Mouse (Mus musculus) granulocyte monocyte progenitor cell, adult 5-6 weeks (primary cell): ENCODE data around the gene Mdc1. TPM values are rescaled to one million over a fixed set of nuclear protein-coding genes. Genes with fewer than 3 reads are reported as not detected.

Source experiments
- ATAC-seq: replicated peaks from 2 replicates; pipeline ENCODE4 v1.8.0; 2016; ENCODE audit warnings: mild to moderate bottlenecking, moderate TSS enrichment, inconsistent platforms; ENCODE audit not compliant: poor library complexity, severe bottlenecking
- total RNA-seq, 2 experiments: library from RNA; stranded (forward) in 1 of 2; stranded (reverse) in 1 of 2; fragments of 200-712, 200-1000 nt in 1 of 2; fragments of >200 nt in 1 of 2; fragmentation: Nextera tagmentation in 1 of 2; gene quantifications; 2 replicates each; pipeline ENCODE4 v1.2.3; 2014 to 2017

Gene Mdc1
- total RNA-seq, 2 experiments from 2014 or later: 28.6 to 159 TPM

DNA sequence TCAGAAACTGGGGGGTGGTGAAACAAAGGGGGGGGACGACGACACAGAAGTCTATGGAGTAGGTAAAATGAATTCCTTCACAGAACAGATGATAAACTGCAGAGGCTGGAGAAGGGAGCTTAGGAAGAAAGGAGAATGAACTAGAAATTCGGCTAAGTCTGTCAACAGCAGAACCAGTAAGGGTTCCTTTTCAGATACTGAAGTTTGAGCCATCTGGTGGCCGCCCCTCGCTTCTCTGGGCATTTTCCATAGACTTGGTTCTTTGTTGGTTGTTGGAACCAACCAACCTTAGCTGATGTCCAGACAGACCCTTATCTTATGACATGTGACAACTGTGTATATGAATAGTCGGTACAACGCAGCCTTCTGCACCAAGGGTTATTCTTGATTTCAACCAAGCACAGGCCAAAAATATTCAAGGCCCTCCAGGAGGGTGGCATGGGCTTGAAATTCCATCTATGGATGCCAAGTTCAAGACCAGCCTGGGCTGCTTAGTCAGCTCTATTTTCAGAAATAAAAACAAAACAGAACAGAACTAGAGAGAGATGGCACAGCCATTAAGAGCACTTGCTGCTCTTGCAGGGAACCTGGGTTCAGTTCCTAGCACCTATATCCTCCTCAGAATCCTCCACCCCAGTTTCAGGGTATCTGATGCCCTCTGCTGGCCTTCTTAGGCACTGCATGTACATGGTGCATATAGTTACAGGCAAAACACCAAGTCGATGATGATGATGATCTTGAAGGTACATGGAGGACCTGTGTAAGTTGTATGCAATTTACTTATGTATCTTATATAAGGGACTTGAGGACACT lies 29.8 kb downstream of the Mdc1 start:
- no peak for ATAC-seq

DNA sequence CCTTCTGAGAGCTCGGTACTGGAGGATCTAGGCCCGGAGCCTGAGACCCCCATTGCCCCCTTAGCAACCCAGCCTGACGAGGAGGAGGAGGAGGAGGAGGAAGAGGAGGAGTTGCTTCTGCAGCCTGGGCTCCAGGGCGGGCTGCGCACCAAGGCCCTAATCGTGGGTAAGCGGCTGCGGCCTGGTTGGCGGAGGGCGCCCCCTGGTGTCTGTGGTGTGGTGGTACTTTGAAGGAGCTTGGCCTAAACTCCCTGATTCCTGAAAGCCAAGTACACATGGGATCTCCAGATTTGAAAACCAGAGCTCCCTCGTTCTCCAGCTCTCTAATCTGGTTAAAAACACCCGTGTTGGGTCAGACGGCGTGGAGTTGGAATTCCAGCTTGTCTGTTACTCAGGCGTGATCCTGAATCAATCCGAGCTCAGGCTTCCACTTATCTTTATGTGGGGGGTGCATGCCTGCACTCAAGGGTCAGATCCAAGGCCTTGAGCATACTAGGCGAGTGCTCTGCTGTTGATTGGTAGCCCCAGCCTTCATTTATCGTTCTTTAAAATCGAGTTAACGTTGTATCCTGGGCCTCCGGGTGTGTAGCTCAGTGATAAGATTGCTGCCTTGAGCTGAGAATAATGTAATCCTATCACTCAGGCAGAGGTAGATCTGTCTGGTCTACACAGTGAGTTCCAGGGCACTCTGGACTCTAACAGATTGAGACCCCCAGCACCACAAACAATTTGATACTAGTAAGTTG lies 32.6 kb downstream of the Mdc1 start:
- ATAC-seq: peak; percentile 47

DNA sequence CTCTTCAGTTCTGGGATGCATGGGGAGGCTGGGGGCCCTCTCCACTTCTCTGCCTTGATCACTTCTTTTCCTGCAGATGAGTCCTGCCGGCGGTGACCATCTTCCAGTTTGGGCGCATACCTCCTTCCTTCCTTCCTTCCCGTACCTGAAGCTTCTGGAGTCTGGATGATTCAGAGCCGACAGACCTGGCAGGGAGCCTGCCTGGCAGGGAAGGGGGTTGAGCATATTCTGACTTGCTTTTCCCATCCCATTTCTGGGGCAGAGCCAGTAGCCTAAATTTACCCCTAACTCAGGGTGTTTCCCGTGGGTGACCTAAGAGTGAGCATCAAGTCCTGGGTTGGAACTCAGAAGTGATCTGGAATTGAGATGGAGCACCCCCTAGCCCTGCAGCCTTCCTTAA lies 33.4 kb downstream of the Mdc1 start:
- no peak for ATAC-seq

DNA sequence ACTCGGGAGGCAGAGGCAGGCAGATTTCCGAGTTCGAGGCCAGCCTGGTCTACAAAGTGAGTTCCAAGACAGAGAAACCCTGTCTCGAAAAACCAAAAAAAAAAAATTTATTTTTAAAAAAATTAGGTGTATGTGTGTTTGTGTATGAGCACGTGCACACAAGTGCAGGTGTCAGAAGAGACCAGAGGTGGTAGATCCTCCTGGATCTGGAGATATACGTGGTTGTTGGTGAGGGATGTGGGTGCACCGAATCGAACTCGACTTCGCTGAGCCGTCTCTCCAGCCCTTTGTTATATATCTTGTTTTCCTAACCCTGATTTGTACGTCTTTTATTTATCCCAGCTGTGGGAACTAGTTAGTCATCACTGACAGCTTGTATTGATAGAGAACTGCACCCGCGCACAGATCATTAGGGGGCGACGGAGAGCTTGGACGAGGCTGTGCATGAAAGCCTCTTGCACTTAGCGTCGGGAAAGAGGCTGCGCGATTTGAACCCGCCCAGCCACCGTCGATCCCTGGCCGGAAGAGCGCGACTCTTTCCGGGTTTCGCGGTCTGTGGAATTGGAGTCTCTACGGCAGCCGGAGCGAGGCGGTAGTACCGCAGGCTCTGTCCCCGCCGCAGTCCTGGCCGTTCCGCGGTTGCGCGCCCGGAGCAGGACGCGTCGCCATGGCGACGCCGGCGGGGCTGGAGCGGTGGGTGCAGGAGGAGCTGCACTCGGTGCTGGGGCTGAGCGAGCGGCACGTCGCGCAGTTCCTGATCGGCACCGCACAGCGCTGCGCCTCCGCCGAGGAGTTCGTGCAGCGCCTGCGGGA lies 38.1 kb downstream of the Mdc1 start, which contains the start of gene Dhx16:
Gene Dhx16, plus strand, starts transcription at position 575 of the 813 bp plus-strand sequence.
- ATAC-seq: peak; percentile 96

DNA sequence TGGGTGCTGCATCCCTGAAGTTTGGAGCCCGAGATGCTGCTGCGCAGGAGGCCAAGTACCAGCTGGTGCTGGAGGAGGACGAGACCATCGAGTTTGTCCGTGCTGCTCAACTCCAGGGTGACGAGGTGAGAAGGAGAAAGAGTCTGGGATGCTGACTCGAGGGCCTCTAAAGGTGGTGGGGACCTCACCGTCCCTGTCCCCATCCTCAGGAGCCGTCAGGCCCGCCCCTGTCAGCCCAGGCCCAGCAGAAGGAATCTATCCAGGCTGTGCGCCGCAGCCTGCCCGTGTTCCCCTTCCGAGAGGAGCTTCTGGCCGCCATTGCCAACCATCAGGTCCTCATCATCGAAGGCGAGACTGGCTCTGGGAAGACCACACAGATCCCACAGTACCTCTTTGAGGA lies 41.6 kb downstream of the Mdc1 start:
- no peak for ATAC-seq

DNA sequence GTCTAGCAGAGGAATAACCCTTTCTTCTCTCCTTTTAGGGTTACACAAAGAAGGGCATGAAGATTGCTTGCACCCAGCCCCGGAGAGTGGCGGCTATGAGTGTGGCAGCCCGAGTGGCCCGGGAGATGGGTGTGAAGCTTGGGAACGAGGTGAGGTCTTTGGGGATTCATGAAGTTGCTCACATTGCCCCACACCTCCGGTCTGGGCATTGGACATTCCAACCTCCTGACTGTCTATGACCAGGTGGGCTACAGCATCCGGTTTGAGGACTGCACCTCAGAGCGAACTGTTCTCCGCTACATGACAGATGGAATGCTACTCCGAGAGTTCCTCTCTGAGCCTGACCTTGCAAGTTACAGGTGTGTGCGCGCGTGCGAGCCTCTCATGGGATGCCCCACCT lies 42.5 kb downstream of the Mdc1 start:
- ATAC-seq: no peak

DNA sequence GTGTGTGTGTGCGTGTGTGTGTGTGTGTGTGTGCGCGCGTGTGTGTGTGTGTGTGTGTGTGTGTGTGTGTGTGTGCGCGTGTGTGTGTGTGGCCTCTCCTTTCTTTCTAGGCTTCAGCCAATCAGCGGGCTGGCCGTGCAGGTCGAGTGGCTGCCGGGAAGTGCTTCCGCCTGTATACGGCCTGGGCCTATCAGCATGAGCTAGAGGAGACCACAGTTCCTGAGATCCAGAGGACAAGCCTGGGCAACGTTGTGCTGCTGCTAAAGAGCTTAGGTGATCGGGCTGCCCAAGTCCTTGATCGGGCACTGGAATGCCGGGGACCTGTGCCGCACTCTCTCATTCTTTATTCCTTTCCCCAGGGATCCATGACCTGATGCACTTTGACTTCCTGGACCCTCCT lies 46.4 kb downstream of the Mdc1 start:
- no peak for ATAC-seq

DNA sequence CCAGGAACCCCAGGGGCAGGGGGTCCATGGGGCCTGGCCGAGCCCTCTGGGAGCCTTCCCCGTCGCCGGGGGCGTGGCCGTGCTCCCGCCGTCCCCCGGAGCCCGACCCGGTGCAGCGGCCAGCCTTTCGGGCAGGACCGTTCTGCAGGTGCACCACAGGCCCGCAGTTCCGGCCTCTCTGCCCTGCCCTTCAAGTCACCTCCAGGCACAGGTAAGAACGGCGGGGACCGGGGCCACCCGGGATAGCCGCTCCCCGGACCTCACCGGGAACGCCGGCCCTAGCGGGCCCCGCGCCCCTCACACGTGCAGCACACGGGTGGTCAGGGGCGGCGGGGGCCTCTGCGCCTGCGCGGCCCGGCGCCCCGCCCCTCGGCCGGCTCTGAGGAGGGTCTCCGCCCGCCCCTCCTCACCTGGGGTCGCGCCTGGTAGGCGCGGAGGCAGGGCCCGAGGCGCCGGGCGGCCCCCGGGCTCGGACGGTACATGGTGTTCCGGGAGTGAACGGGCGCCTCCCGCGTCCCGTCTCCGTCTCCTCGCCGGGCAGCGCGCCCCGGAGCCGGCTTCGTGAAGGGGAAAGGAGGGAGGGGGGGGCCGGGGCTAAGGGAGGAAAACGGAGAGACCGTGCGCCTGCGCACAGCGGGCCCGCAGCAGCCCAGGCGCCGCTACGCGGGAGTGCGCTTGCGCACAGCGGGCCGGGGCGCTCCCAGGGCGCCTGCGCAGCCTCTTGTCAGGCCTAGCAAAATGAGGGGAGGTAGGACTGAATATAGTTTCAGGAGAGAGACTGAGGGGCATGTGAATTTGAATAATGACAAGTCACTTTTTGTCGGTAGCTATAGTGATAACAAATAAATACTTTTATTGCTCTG lies 55.7 kb downstream of the Mdc1 start, which contains the start of gene 2310061I04Rik:
Gene 2310061I04Rik, minus strand, starts transcription at position 651 of the 863 bp plus-strand sequence.
- ATAC-seq: peak; percentile 57

DNA sequence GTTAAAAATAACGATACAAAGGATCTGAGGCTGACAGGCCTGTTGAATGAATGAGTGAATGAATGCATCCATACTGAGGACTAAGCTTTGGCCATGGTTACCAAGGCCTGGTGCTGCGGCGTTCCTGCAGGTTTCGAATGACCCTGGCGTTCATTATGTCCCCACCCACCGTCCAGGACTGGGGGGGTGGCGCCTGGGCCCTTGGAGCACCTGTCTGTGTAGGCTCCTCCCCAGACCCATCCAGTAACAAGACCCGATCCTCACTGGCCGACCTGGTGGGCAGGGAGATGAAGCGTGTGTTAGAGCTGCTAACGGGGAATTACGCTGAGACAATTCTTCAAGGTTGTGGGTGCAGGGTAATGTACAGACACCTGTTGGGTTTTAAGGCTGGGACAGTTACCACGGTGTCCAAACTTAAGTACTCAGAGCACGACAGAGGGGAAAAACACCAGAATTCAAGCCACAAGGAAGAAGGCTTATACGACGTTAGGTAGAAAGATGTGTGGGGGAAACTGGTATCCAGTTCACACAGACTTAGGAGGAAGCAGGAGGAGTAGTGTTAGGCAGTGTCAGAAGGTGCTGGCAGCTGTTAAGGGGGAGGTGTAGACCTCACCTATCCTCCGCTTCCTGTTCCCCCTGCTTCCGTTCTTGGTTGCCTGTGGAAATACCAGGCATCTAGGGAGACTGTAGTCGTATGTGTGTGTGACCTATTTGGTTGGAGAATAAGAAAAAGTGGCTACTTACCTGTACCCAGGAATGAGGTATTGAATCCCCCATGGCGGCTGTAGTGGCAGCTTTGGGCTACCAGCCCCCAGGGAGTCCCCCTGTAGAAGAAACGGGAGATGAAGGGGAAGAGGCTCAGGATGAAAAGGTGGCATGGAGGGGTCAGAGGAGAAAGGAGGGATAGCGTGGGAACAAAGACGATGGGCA lies 56.6 kb downstream of the Mdc1 start:
- peak; percentile 20; the same call in 1 of the 2 replicates for ATAC-seq

DNA sequence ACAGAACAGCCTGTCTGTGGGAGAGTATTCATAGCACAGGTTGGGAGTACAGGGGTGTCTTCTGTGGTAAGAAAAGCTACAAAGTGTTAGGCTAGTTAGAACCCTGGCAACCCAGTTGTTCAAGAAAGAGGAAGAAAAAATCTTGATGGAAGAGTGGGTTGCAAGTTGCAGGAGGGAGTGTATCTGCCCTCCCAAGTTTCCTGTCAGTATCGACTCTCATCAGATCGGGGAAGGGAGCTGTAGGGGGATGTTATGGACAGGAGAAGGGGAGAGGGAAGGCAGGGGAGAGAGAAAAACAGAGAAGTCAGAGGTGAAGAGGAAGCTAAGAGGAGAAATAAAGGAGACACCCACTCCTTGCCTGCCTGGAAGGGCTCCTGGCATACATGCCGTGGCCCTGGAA lies 59.3 kb downstream of the Mdc1 start:
- ATAC-seq: peak; percentile 36; the same call in 1 of the 2 replicates

DNA sequence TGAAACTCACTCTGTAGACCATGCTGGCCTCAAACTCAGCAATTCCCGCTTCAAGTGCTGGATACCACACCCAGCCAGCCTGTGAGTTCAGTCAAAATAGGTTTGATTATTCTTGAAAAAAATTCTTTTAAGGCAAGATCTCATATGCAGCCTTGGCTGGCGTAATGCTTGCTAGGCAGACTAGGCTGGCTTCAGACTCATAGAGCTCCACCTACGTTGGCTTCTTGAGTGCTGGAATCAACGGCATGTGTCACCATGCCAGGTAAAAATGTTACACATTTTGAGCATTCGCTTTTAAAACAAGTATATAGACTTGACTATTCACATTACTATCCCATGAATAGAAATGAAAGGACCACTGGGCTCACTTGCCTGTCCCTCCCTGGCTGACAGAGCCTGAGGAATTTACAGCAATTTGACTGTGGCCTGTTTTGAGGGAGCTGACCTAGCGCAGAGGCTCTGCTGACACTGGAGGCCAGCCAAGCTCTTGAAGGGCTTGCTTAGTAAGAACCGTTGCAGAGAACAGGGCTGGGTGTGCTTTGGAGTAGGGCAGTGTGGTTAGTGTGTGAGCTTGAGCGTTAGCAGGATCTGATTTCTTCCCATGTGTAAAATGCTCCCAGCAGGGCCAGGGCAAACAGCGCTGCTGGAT lies 62.2 kb downstream of the Mdc1 start:
- no peak for ATAC-seq

DNA sequence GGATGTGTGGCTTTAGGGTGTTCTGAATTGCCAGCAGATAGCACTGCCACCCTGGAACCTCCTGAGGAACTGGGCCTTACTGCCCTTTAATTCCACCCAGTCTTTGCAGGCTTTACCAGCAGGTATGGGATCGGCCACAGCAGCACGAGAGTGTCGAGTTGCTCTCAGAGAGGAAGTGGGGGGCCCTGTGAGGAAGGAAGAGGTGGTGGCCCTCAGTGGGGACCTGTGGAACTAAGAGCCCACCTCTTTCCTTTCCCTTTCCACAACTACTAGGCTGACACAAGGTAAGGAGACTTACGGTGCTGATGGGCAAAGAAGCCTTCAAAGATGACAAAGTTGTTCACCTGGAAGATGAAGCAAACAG lies 62.7 kb downstream of the Mdc1 start:
- peak; percentile 50 for ATAC-seq

DNA sequence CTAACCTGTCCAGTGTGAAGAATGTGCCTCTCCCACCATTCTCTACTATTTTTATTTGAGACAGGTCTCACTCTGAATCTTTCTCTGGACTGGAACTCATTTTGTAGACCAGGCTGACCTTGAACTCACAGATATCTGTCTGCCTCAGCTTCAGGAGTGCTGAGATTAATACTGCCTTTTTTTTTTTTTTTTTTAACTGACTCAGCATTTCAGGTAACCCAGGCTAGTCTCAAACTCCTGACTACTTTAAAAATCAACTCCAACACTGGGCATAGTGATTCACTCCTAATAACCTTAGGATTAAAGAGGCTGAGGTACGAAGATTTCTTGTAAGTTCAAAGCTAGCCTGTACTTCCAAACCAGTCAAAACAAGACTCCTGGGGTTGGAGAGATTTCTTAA lies 64.3 kb downstream of the Mdc1 start:
- ATAC-seq: no peak

DNA sequence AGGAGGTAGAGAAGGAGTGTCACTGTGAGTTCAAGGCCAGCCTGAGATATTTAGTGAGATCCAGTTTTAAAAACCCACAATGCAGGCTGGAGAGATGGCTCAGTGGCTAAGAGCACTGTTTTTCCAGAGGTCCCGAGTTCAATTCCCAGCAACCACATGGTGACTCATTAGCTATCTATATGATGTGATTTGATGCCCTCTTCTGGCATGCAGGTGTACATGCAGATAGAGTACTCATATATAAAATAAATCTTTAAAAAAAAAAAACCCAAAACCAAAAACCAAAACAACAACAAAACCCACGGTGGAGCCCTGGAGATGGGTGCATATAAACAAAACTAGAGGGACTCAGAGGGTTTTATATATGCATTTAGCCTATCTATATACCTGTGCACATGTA lies 66.3 kb downstream of the Mdc1 start:
- ATAC-seq: no peak
